Mouse (Mus musculus): Measurements from ENCODE around the gene Ccdc113. TPM values are rescaled to one million over a fixed set of nuclear protein-coding genes. Genes with fewer than 3 reads are reported as not detected.

Ccdc113 gene
- total and polyA plus RNA-seq, 2 experiments from 2014 or later = 0.34 to 1.6 TPM

DNA sequence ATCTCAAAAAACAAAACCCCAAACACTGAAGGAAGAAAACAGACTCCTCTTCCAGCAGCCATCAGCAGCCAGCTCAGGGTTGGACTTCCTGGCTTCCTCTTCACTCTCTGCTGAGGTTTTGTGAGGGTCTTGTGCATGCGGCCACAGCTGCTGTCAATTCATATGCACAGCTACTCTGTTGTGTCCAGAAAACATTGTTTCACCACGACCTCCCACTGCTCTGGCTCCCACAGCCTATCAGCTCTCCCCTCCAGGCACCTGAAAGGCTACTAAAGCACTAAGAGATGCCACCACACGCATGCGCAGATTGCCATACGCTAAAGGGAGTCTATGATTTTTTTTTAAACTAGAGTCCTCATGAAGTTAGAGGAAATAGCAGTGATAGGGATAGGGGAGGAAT is 29.1 kb upstream of the Ccdc113 start:
- DNase-seq (ENCODE audit: low spot score) (no peak), ATAC-seq (ENCODE audit: insufficient read depth, low read depth) (no peak)
- no peak overlapping the region for H3K4me3 ChIP-seq (ENCODE audit: low read depth, low read length)
- WGBS = 65% methylated on average over 5 of the region's 5 CpGs
- H3K27me3 ChIP-seq (ENCODE audit: control insufficient read depth, insufficient read depth, low read length) = no peaks in the 10 kb centered on the region
- no peak overlapping the region for H3K27ac ChIP-seq (ENCODE audit: low read depth)
- no peaks in the 10 kb centered on the region for H3K36me3 ChIP-seq (replicated peaks; ENCODE audit: control insufficient read depth, insufficient read depth, low read length)
- no peaks in the 10 kb centered on the region for H3K4me1 ChIP-seq (ENCODE audit: control insufficient read depth, insufficient read depth)
- no peak for TF ChIP-seq EP300 (IDR thresholded peaks at IDR 0.05; ENCODE audit: low read depth)
- TF ChIP-seq CTCF (IDR thresholded peaks at IDR 0.05; ENCODE audit: low read depth) = no peak
- no peak overlapping the region for H3K9ac ChIP-seq (replicated peaks; ENCODE audit: low read depth, low read length)
- H3K9me3 ChIP-seq (replicated peaks; ENCODE audit: control insufficient read depth, low read length) = 0 out of 2 replicates have a peak, but pooled peaks cover 3% of the 10 kb centered on the region
- no peak overlapping the region for H3K4me2 ChIP-seq (ENCODE audit: low read depth, low read length)

DNA sequence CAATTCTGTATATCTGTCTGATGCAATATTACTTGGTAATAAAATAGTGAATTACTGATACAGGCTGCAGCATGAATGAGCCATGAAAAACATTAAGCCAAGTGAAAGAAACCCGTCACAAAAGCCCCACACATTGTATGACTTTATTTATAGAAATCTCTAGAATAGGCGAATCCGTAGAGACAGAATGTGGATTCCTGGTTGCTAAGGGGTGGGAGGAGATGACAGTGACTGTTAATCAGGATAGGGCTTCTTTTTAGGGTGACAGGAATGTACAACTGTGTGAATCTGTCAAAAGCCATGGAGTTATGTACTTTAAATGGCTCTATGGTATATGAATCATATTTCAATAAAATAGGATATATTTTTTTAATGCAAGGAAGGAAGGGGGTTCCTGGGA is 28.3 kb upstream of the Ccdc113 start:
- Histone ChIP-seq H3K4me3 (ENCODE audit: low read depth, low read length) (no peak overlapping the region), H3K27me3 (ENCODE audit: control insufficient read depth, insufficient read depth, low read length) (no peaks in the 10 kb centered on the region), H3K9ac (replicated peaks; ENCODE audit: low read depth, low read length) (no peak overlapping the region), H3K4me1 (ENCODE audit: control insufficient read depth, insufficient read depth) (no peaks in the 10 kb centered on the region), H3K36me3 (replicated peaks; ENCODE audit: control insufficient read depth, insufficient read depth, low read length) (no peaks in the 10 kb centered on the region), H3K9me3 (replicated peaks; ENCODE audit: control insufficient read depth, low read length) (0 out of 2 replicates have a peak, but pooled peaks cover 3% of the 10 kb centered on the region), H3K27ac (ENCODE audit: low read depth) (no peak overlapping the region), H3K4me2 (ENCODE audit: low read depth, low read length) (no peak overlapping the region)
- WGBS = 53% methylated on average over 3 of the region's 3 CpGs
- DNase-seq (ENCODE audit: low spot score) (no peak), ATAC-seq (ENCODE audit: insufficient read depth, low read depth) (no peak)
- no peak for TF ChIP-seq EP300 (IDR thresholded peaks at IDR 0.05; ENCODE audit: low read depth)
- no peak for TF ChIP-seq CTCF (IDR thresholded peaks at IDR 0.05; ENCODE audit: low read depth)

DNA sequence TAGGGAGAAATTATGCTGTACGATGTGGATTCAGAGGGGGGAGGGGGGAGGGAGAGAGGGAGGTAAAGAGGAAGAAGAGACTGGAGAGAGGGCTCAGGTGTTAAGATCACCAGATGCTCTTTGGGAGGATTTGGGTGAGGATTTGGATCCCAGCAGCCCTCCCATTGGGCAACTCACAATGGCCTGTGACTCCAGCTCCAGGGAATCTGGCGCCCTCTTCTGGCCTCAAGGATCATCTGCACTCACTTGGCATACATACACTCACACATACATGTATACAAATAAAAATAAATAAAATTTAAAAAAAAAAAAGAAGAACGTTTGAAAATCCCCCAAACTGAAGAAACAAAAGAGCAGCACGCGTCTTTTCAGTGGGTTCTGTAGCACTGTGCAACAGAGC is 27.6 kb upstream of the Ccdc113 start:
- Histone ChIP-seq H3K4me1 (ENCODE audit: control insufficient read depth, insufficient read depth) (no peaks in the 10 kb centered on the region), H3K27ac (ENCODE audit: low read depth) (no peak overlapping the region), H3K36me3 (replicated peaks; ENCODE audit: control insufficient read depth, insufficient read depth, low read length) (no peaks in the 10 kb centered on the region), H3K4me2 (ENCODE audit: low read depth, low read length) (no peak overlapping the region), H3K9ac (replicated peaks; ENCODE audit: low read depth, low read length) (no peak overlapping the region), H3K27me3 (ENCODE audit: control insufficient read depth, insufficient read depth, low read length) (no peaks in the 10 kb centered on the region), H3K4me3 (ENCODE audit: low read depth, low read length) (no peak overlapping the region), H3K9me3 (replicated peaks; ENCODE audit: control insufficient read depth, low read length) (0 out of 2 replicates have a peak, but pooled peaks cover 3% of the 10 kb centered on the region)
- no peak for TF ChIP-seq CTCF (IDR thresholded peaks at IDR 0.05; ENCODE audit: low read depth)
- TF ChIP-seq EP300 (IDR thresholded peaks at IDR 0.05; ENCODE audit: low read depth) = no peak
- WGBS = 65% methylated on average over 5 of the region's 5 CpGs
- ATAC-seq (ENCODE audit: insufficient read depth, low read depth) = no peak
- DNase-seq (ENCODE audit: low spot score) = no peak

DNA sequence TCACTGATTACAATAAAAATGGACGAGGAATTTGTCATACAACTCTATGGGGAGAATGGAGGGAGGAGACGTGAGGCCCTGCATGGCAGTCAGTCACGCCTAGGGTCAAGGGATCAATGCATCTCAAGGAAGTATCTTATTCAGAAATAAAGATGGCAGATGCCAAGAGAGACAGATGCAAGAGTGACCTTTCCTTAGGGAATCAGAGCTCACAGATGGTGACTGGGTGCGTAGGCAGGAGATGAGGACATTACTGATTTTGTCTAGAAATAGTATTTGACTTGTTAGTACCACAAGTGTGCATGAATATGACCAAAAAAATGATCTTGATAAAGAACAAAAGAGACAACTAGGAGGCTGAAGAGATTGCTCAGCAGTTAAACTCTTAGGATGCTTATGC is 21.6 kb upstream of the Ccdc113 start:
- no peaks in the 10 kb centered on the region for H3K4me1 ChIP-seq (ENCODE audit: control insufficient read depth, insufficient read depth)
- no peak overlapping the region for H3K27ac ChIP-seq (ENCODE audit: low read depth)
- H3K27me3 ChIP-seq (ENCODE audit: control insufficient read depth, insufficient read depth, low read length) = no peaks in the 10 kb centered on the region
- no peak overlapping the region for H3K4me3 ChIP-seq (ENCODE audit: low read depth, low read length)
- H3K4me2 ChIP-seq (ENCODE audit: low read depth, low read length) = no peak overlapping the region
- H3K36me3 ChIP-seq (replicated peaks; ENCODE audit: control insufficient read depth, insufficient read depth, low read length) = no peaks in the 10 kb centered on the region
- ATAC-seq (ENCODE audit: insufficient read depth, low read depth) = no peak
- no peak overlapping the region for H3K9ac ChIP-seq (replicated peaks; ENCODE audit: low read depth, low read length)
- 49% methylated on average over 4 of the region's 4 CpGs for WGBS
- no peaks in the 10 kb centered on the region for H3K9me3 ChIP-seq (replicated peaks; ENCODE audit: control insufficient read depth, low read length)
- TF ChIP-seq EP300 (IDR thresholded peaks at IDR 0.05; ENCODE audit: low read depth) (no peak), CTCF (IDR thresholded peaks at IDR 0.05; ENCODE audit: low read depth) (no peak)
- no peak for DNase-seq (ENCODE audit: low spot score)

DNA sequence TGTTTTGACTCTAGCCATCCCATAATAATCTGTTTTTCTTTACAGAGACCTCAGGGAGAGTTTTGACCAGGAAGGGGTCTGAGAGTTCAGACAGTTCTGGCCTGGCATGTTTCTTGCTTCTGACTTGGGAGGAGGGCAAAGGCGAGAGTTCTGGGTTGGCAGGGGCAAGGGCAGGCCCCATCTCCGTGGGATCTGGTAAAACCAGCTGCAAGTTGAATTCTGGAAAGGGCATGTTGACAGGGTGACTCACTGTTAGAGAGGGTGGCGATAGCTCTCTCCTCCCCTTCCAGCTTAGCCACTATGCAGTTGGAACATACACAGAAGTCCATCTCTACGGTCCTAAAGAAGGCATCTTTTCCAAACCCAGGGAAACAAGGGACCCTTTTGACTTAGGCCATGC is 20.7 kb upstream of the Ccdc113 start:
- H3K9me3 ChIP-seq (replicated peaks; ENCODE audit: control insufficient read depth, low read length) = no peaks in the 10 kb centered on the region
- TF ChIP-seq CTCF (IDR thresholded peaks at IDR 0.05; ENCODE audit: low read depth) = no peak
- no peak for TF ChIP-seq EP300 (IDR thresholded peaks at IDR 0.05; ENCODE audit: low read depth)
- no peaks in the 10 kb centered on the region for H3K4me1 ChIP-seq (ENCODE audit: control insufficient read depth, insufficient read depth)
- ATAC-seq (ENCODE audit: insufficient read depth, low read depth) (no peak), DNase-seq (ENCODE audit: low spot score) (no peak)
- WGBS = 51% methylated on average over 4 of the region's 4 CpGs
- H3K27me3 ChIP-seq (ENCODE audit: control insufficient read depth, insufficient read depth, low read length) = no peaks in the 10 kb centered on the region
- no peaks in the 10 kb centered on the region for H3K36me3 ChIP-seq (replicated peaks; ENCODE audit: control insufficient read depth, insufficient read depth, low read length)
- H3K4me2 ChIP-seq (ENCODE audit: low read depth, low read length) = no peak overlapping the region
- no peak overlapping the region for H3K27ac ChIP-seq (ENCODE audit: low read depth)
- H3K4me3 ChIP-seq (ENCODE audit: low read depth, low read length) = no peak overlapping the region
- H3K9ac ChIP-seq (replicated peaks; ENCODE audit: low read depth, low read length) = no peak overlapping the region

DNA sequence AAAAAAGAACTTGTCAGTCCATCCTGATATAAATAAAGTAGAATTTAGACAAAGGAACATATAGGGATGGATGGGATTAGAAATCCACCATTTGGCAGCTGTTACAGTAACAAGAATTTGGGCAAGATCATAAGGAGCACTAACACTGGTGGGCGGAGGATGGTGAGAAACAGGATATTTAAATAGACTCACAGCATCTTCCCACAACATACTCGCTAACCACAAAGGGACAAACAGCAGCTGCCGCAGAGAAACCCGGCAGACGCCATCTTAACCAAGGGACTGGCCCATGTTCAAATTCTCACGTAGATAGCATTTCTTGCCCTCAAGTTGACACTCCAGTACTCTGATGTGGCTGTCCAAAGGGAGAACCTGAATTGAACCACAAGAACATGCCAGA is 17.0 kb upstream of the Ccdc113 start:
- Histone ChIP-seq H3K4me3 (ENCODE audit: low read depth, low read length) (no peak overlapping the region), H3K27me3 (ENCODE audit: control insufficient read depth, insufficient read depth, low read length) (no peaks in the 10 kb centered on the region), H3K27ac (ENCODE audit: low read depth) (no peak overlapping the region), H3K36me3 (replicated peaks; ENCODE audit: control insufficient read depth, insufficient read depth, low read length) (no peaks in the 10 kb centered on the region), H3K4me1 (ENCODE audit: control insufficient read depth, insufficient read depth) (no peaks in the 10 kb centered on the region), H3K4me2 (ENCODE audit: low read depth, low read length) (no peak overlapping the region), H3K9ac (replicated peaks; ENCODE audit: low read depth, low read length) (no peak overlapping the region), H3K9me3 (replicated peaks; ENCODE audit: control insufficient read depth, low read length) (no peaks in the 10 kb centered on the region)
- no peak for ATAC-seq (ENCODE audit: insufficient read depth, low read depth)
- WGBS = 81% methylated on average over 6 of the region's 6 CpGs
- no peak for TF ChIP-seq EP300 (IDR thresholded peaks at IDR 0.05; ENCODE audit: low read depth)
- no peak for TF ChIP-seq CTCF (IDR thresholded peaks at IDR 0.05; ENCODE audit: low read depth)
- no peak for DNase-seq (ENCODE audit: low spot score)
